Comparison of ENCODE assay signal across 11 mouse cellular contexts in the genomic region with DNA sequence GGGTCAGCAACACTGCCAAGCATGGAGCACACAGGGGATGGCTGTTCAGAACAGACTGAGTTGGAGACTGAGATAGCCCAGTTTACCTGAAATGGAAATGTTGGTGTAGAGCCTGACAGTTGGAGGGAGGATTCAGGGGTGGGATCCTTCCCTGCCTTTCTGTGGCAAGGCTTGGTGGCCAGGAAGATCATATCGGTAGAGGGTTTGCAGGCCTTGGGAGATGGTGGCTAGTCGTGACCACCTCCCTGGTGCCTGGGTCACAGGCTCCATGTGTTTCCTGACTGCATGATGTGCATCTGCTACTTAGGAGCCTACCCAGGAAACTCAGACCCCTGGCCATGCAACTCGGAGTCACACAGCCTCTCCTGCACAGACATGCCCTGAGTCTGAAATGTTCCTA.
DNase-seq lines count a peak whose midpoint lies in the region; ATAC-seq and TF ChIP-seq lines count a peak whose summit lies in the region.
"Had no signal": no experiment of that assay in that cellular context is flagged by ENCODE, and none has a peak within 500 bp of the region (broad histone marks: within the 10 kb centered on the region; RNA-seq: fewer than 3 reads in every experiment).

No protein-coding gene starts in this region.

- no peak for TF ChIP-seq POLR2A in spleen, adult 2 months (IDR thresholded peaks at IDR 0.05; ENCODE audit: low read depth, low read length)

- no peaks in the 10 kb centered on the region for H3K9me3 ChIP-seq in heart, embryonic 13.5 days
- H3K9me3 ChIP-seq in kidney, embryonic 15.5 days (replicated peaks), result no peaks in the 10 kb centered on the region
- H3K9me3 ChIP-seq: hindbrain, embryonic 12.5 days; liver, embryonic 15.5 days had no signal

- H3K4me1 ChIP-seq in heart, embryonic 13.5 days, result peaks cover 26% of the 10 kb centered on the region
- H3K4me1 ChIP-seq in kidney, embryonic 15.5 days, result peaks cover 27% of the 10 kb centered on the region
- no peaks in the 10 kb centered on the region; the same call in 1 of the 2 replicates for H3K4me1 ChIP-seq in spleen, adult 2 months (ENCODE audit: control insufficient read depth, insufficient read depth, insufficient read length)

- peak overlapping the region; percentile 79 for H3K27ac ChIP-seq in heart, embryonic 13.5 days (replicated peaks)
- peak overlapping the region; percentile 85 for H3K27ac ChIP-seq in kidney, embryonic 15.5 days
- H3K27ac ChIP-seq in spleen, adult 2 months (ENCODE audit: insufficient read depth, low read length), result peak overlapping the region; percentile 40
- H3K27ac ChIP-seq: hindbrain, embryonic 12.5 days; liver, embryonic 15.5 days had no signal

- DNase-seq in heart, postnatal 4 days, result no peak
- no peak for DNase-seq in kidney, postnatal 14 days
- no peak for DNase-seq in spleen, adult 2 months (ENCODE audit: low read depth in 1 of 2, low spot score in 2 of 2)
- no peak for DNase-seq in spleen, adult 18-20 months
- DNase-seq in adipocyte (ENCODE audit: low spot score), result no peak
- no peak for DNase-seq in embryo, embryonic 9.5 days (ENCODE audit: extremely low spot score)
- DNase-seq: thymus, postnatal 4 days had no signal

- no peak for ATAC-seq in heart, embryonic 13.5 days (ENCODE audit: extremely low read depth, insufficient number of reproducible peaks, low FRiP score, low TSS enrichment)
- ATAC-seq in kidney, embryonic 15.5 days (replicated peaks; ENCODE audit: low FRiP score), result no peak

- no peak overlapping the region for H3K4me2 ChIP-seq in heart, embryonic 13.5 days
- no peak overlapping the region for H3K4me2 ChIP-seq in kidney, embryonic 15.5 days
- H3K4me2 ChIP-seq: hindbrain, embryonic 12.5 days; liver, embryonic 15.5 days had no signal

- H3K4me3 ChIP-seq in heart, embryonic 13.5 days, result no peak overlapping the region
- H3K4me3 ChIP-seq in kidney, embryonic 15.5 days (replicated peaks), result no peak overlapping the region
- H3K4me3 ChIP-seq in spleen, adult 2 months (ENCODE audit: extremely low read depth, insufficient read depth, insufficient read length), result no peak overlapping the region
- H3K4me3 ChIP-seq: hindbrain, embryonic 12.5 days; liver, embryonic 15.5 days had no signal

- 70% methylated on average over 3 of the region's 3 CpGs for WGBS in heart, embryonic 13.5 days
- WGBS in kidney, embryonic 15.5 days, result 65% methylated on average over 3 of the region's 3 CpGs
- 69% methylated on average over 3 of the region's 3 CpGs for WGBS in spleen, adult 2 months

- peaks cover 17% of the 10 kb centered on the region; the same call in 1 of the 2 replicates for H3K27me3 ChIP-seq in heart, embryonic 13.5 days (replicated peaks)
- 0 out of 2 replicates have a peak, but pooled peaks cover 3% of the 10 kb centered on the region for H3K27me3 ChIP-seq in kidney, embryonic 15.5 days
- no peaks in the 10 kb centered on the region for H3K27me3 ChIP-seq in spleen, adult 2 months (ENCODE audit: control insufficient read depth, insufficient read depth, low read length)
- H3K27me3 ChIP-seq: hindbrain, embryonic 12.5 days had no signal

- H3K36me3 ChIP-seq in heart, embryonic 13.5 days, result no peaks in the 10 kb centered on the region
- no peaks in the 10 kb centered on the region for H3K36me3 ChIP-seq in kidney, embryonic 15.5 days
- H3K36me3 ChIP-seq in spleen, adult 2 months (ENCODE audit: control insufficient read depth, insufficient read depth, low read length), result no peaks in the 10 kb centered on the region
- H3K36me3 ChIP-seq: hindbrain, embryonic 12.5 days; liver, embryonic 15.5 days had no signal

- H3K9ac ChIP-seq in heart, embryonic 13.5 days, result no peak overlapping the region
- H3K9ac ChIP-seq in kidney, embryonic 15.5 days, result no peak overlapping the region
- H3K9ac ChIP-seq: hindbrain, embryonic 12.5 days; liver, embryonic 15.5 days had no signal

- no peak for TF ChIP-seq CTCF in spleen, adult 2 months (IDR thresholded peaks at IDR 0.05; ENCODE audit: extremely low read depth, insufficient read depth, insufficient read length, insufficient replicate concordance)
